Comparison of ENCODE assay signal across 21 mouse cellular contexts in the genomic region with DNA sequence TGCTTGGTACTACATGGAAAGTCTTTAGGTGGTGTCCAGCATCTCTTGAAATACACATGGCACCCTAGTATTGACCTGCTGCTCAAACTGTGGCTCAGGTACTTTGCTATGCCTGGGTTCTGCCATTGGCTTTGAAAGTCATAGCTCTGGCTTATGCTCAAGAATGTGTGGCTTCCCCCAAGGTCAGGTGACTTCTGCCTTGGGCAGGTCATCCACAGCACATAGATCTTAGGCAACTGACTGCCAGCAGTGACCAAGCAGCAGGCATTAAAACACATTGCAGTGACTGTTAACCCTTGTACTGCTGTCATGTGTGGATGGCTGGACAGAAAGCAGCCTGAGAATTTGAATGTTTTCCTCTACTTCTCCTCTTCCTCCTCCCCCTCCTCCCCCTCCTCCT. TPM values are rescaled to one million over a fixed set of nuclear protein-coding genes. Genes with fewer than 3 reads are reported as not detected.
DNase-seq lines count a peak whose midpoint lies in the region; ATAC-seq and TF ChIP-seq lines count a peak whose summit lies in the region.
"Had no signal": no experiment of that assay in that cellular context is flagged by ENCODE, and none has a peak within 500 bp of the region (broad histone marks: within the 10 kb centered on the region; RNA-seq: fewer than 3 reads in every experiment).

No protein-coding gene starts in this region.

- H3K27ac ChIP-seq in heart, embryonic 12.5 days (ENCODE audit: poor library complexity, severe bottlenecking) = no peak overlapping the region
- no peak overlapping the region for H3K27ac ChIP-seq in thymus, adult 2 months (ENCODE audit: control insufficient read depth, insufficient read depth, low read length)
- H3K27ac ChIP-seq: embryonic facial prominence, embryonic 12.5 days; macrophage; midbrain, embryonic 13.5 days had no signal

- no peak for TF ChIP-seq CTCF in thymus, adult 2 months (IDR thresholded peaks at IDR 0.05; ENCODE audit: borderline replicate concordance, control insufficient read depth, extremely low read depth, insufficient read depth, low read length, poor library complexity)

- no peak overlapping the region for H3K4me3 ChIP-seq in heart, embryonic 12.5 days
- no peak overlapping the region for H3K4me3 ChIP-seq in thymus, adult 2 months (ENCODE audit: control insufficient read depth, insufficient read depth, low read length)
- H3K4me3 ChIP-seq: embryonic facial prominence, embryonic 12.5 days; midbrain, embryonic 13.5 days had no signal

- 0 out of 2 replicates have a peak, but pooled peaks cover 5% of the 10 kb centered on the region for H3K4me1 ChIP-seq in heart, embryonic 12.5 days (replicated peaks)
- no peaks in the 10 kb centered on the region for H3K4me1 ChIP-seq in thymus, adult 2 months (replicated peaks; ENCODE audit: control insufficient read depth, insufficient read depth, low read length)
- H3K4me1 ChIP-seq: embryonic facial prominence, embryonic 12.5 days; midbrain, embryonic 13.5 days had no signal

- ATAC-seq in heart, embryonic 12.5 days (ENCODE audit: insufficient number of reproducible peaks, low FRiP score) = no peak
- peak; percentile 46 for ATAC-seq in granulocyte monocyte progenitor cell, adult 5-6 weeks (replicated peaks; ENCODE audit: poor library complexity, severe bottlenecking)
- ATAC-seq: forebrain, embryonic 16.5 days; hindbrain, embryonic 16.5 days; liver, postnatal 0 days; midbrain, embryonic 13.5 days; Patski had no signal

- TF ChIP-seq POLR2A in thymus, adult 2 months (IDR thresholded peaks at IDR 0.05; ENCODE audit: control insufficient read depth, extremely low read depth, insufficient read depth, low read length, poor library complexity) = no peak

- no peaks in the 10 kb centered on the region for H3K9me3 ChIP-seq in heart, embryonic 12.5 days (replicated peaks)
- H3K9me3 ChIP-seq: embryonic facial prominence, embryonic 12.5 days; midbrain, embryonic 13.5 days had no signal

- H3K9ac ChIP-seq in heart, embryonic 12.5 days = no peak overlapping the region
- H3K9ac ChIP-seq: embryonic facial prominence, embryonic 12.5 days; liver, postnatal 0 days; midbrain, embryonic 13.5 days had no signal

- peaks cover 71% of the 10 kb centered on the region for H3K36me3 ChIP-seq in heart, embryonic 12.5 days
- H3K36me3 ChIP-seq in thymus, adult 2 months (ENCODE audit: control insufficient read depth, insufficient read depth, low read length) = peaks cover 74% of the 10 kb centered on the region

- H3K4me2 ChIP-seq in heart, embryonic 12.5 days = no peak overlapping the region
- H3K4me2 ChIP-seq: embryonic facial prominence, embryonic 12.5 days; midbrain, embryonic 13.5 days had no signal

- H3K27me3 ChIP-seq in heart, embryonic 12.5 days (replicated peaks) = no peaks in the 10 kb centered on the region
- H3K27me3 ChIP-seq in thymus, adult 2 months (ENCODE audit: control insufficient read depth, insufficient read depth, low read length) = no peaks in the 10 kb centered on the region
- H3K27me3 ChIP-seq: embryonic facial prominence, embryonic 12.5 days; midbrain, embryonic 13.5 days; Patski had no signal

- DNase-seq in heart, adult 8-10 months (ENCODE audit: low spot score) = peak; percentile 10
- DNase-seq in lung, postnatal 25 days (ENCODE audit: low spot score) = peak; percentile 11
- DNase-seq in lung, postnatal 4 days = no peak
- DNase-seq in thymus, adult 2 months = no peak
- DNase-seq in thymus, postnatal 0 days (ENCODE audit: low spot score) = no peak
- DNase-seq: cerebellum, adult 2 months; liver; liver, postnatal 0 days; right cerebral cortex, postnatal 25 days; thymus, postnatal 25 days had no signal

RNA-seq across cellular contexts. Expression of a gene that starts 17.3 kb away (rescaled TPM):
- 10 to 100 TPM; 15.1 to 18.3 (median 16.5) TPM for total RNA-seq in heart, adult 8-10 months (2022)
- 25.1 and 27.7 TPM in 2 replicates for polyA plus RNA-seq in heart, embryonic 12.5 days (2016; fragmentation: Nextera tagmentation; extraction: Ambion mirVana)
- total RNA-seq in granulocyte monocyte progenitor cell, adult 5-6 weeks (2014; fragmentation: Nextera tagmentation) = 32.4 and 37.6 TPM in 2 replicates
- total RNA-seq in granulocyte monocyte progenitor cell, adult 5-6 weeks (2017) = 31.0 and 40.9 TPM in 2 replicates
- polyA plus RNA-seq in thymus, adult 2 months (2012; rRNA removed) = 80.0 and 82.9 TPM in 2 replicates
- 37.5 and 37.7 TPM in 2 replicates for polyA plus RNA-seq in thymus, postnatal 0 days (2015; fragmentation: Nextera tagmentation; extraction: Ambion mirVana)

RNA-seq across cellular contexts. Expression of a gene that starts 27.2 kb away (rescaled TPM):
- under 1 TPM in 1 of 4 experiments, not detected in 3; 0.25 TPM for total RNA-seq in heart, adult 8-10 months (2022)
- 0.08 and 0.14 TPM in 2 replicates for polyA plus RNA-seq in heart, embryonic 12.5 days (2016; fragmentation: Nextera tagmentation; extraction: Ambion mirVana)
- 0.19 TPM in 1 of 2 replicates, not detected in the other for total RNA-seq in granulocyte monocyte progenitor cell, adult 5-6 weeks (2014; fragmentation: Nextera tagmentation)
- total RNA-seq in granulocyte monocyte progenitor cell, adult 5-6 weeks (2017) = 0.39 TPM in 1 of 2 replicates, not detected in the other
- 0.65 and 1.5 TPM in 2 replicates for polyA plus RNA-seq in thymus, adult 2 months (2012; rRNA removed)
- 0.14 and 0.48 TPM in 2 replicates for polyA plus RNA-seq in thymus, postnatal 0 days (2015; fragmentation: Nextera tagmentation; extraction: Ambion mirVana)
- polyA plus RNA-seq: gonadal fat pad, adult 2 months; large intestine, adult 2 months; macrophage had no signal

RNA-seq across cellular contexts. Expression of a gene that starts 52.0 kb away (rescaled TPM):
- 10 to 100 TPM; 13.2 to 16.0 (median 14.7) TPM for total RNA-seq in heart, adult 8-10 months (2022)
- 16.2 and 17.0 TPM in 2 replicates for polyA plus RNA-seq in heart, embryonic 12.5 days (2016; fragmentation: Nextera tagmentation; extraction: Ambion mirVana)
- total RNA-seq in granulocyte monocyte progenitor cell, adult 5-6 weeks (2014; fragmentation: Nextera tagmentation) = 48.4 and 53.2 TPM in 2 replicates
- 40.0 and 43.8 TPM in 2 replicates for total RNA-seq in granulocyte monocyte progenitor cell, adult 5-6 weeks (2017)
- polyA plus RNA-seq in thymus, adult 2 months (2012; rRNA removed) = 65.7 and 66.2 TPM in 2 replicates
- polyA plus RNA-seq in thymus, postnatal 0 days (2015; fragmentation: Nextera tagmentation; extraction: Ambion mirVana) = 19.8 and 20.5 TPM in 2 replicates

RNA-seq across cellular contexts. Expression of a gene that starts 59.7 kb away (rescaled TPM):
- under 1 TPM; 0.29 to 0.59 (median 0.32) TPM for total RNA-seq in heart, adult 8-10 months (2022)
- 0.37 TPM in 2 replicates for polyA plus RNA-seq in heart, embryonic 12.5 days (2016; fragmentation: Nextera tagmentation; extraction: Ambion mirVana)
- total RNA-seq in granulocyte monocyte progenitor cell, adult 5-6 weeks (2014; fragmentation: Nextera tagmentation) = not detected in 2 replicates
- not detected in 2 replicates for total RNA-seq in granulocyte monocyte progenitor cell, adult 5-6 weeks (2017)
- polyA plus RNA-seq in thymus, adult 2 months (2012; rRNA removed) = 0.08 and 0.10 TPM in 2 replicates
- 0.27 and 0.66 TPM in 2 replicates for polyA plus RNA-seq in thymus, postnatal 0 days (2015; fragmentation: Nextera tagmentation; extraction: Ambion mirVana)
- total RNA-seq: common myeloid progenitor, adult 5-6 weeks had no signal
- polyA plus RNA-seq: liver, postnatal 0 days; macrophage had no signal

Comparison
In these comparisons a context has a peak if more than half of its experiments do, and no peak if none do; other contexts are left out.
1. DNase-seq: peak in heart, adult 8-10 months (single experiment) and lung, postnatal 25 days (single experiment); none in lung, postnatal 4 days (0 of 2), thymus, adult 2 months (single experiment) and thymus, postnatal 0 days (single experiment).